Mouse (Mus musculus): ENCODE measurements around the gene Zfp157. TPM values are rescaled to one million over a fixed set of nuclear protein-coding genes. Genes with fewer than 3 reads are reported as not detected.
"Not testable (repeated sequence)": the region's sequence is repeated elsewhere in the genome, so short reads cannot be mapped to it uniquely, and the experiment has no call there.

Zfp157 gene
- 45.8 and 49.3 TPM in 2 replicates for polyA plus RNA-seq (2014; fragmentation: Nextera tagmentation; extraction: Ambion mirVana)

DNA sequence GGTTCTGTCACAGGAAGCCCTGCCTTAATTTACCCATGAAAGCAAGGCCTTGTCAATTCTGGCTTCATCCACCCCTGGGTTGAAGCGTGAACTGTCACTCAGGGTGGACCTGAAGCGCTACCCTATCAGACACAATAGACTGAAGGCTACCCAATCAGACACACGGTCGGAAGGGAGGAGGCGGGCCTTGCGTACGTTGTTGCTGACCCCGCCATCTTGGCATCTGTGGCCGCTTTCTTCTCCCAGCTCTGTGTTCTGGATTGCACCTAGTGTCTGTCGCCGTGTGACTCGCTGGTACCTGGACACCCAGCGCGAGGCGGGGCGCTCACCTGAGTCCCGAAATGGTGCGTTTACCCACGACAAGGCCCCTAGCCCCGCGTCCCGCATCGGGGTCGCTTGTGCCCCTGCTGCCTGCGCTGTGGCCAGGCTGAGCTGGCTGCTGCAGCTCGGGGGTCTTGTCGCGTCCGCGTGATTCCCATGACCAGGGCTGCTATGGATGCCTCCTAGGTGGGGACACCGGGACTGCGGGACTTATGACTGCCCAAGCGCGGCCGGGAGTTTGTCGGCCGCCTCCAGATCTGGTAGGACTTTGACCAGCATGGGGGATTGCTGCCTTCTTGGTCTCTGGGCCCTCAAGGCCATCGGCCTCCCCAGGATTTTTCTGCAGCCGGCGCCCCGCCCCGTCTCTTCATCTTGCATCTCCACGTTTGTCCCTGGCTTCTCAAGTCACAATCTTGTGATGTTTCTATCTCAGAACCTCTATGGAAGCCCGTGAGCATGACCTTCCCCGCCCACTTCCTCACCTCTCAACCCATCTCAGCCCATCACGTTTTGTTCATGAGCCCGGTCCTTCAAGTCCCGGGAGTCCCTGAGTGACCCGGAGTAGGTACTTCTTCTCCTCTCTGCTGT, at the start of gene Zfp157:
Gene Zfp157, plus strand, starts transcription at position 183 of the 909 bp plus-strand sequence.
- 0% methylated on average over 49 of the region's 49 CpGs for WGBS

DNA sequence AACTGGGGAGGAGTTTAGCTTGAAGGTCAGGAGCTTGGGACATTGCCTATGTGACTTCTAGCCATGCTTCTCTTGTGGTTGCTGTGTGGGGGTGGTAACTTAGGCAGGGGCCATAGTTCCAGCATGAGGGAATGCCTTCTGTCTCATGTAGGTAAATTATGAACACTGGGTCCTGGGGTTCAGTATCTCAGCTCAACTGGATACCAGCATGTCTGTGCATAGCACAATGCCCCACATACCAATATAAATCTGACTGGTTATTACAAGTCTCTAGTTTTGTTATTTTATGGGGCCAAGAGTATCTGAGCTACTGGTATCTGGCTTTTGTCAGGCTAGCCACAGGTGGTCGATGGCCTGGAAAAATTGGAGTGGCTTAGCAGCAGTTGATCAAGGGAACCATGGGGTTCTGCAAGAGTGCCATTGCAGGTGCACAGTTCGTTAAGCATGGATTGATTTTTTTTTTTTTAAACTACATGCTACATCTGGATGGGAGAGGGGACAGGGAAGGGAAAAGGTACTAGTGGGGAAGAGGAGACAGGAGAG, 43.4 kb upstream of the Zfp157 start:
- no peaks in the 10 kb centered on the region for H3K36me3 ChIP-seq (replicated peaks; ENCODE audit: control insufficient read depth, insufficient read depth, low read depth, low read length)
- H3K4me2 ChIP-seq (ENCODE audit: low read depth, low read length): no peak overlapping the region
- no peak overlapping the region for H3K27ac ChIP-seq (replicated peaks; ENCODE audit: low read depth, low read length)
- no peaks in the 10 kb centered on the region for H3K4me1 ChIP-seq (ENCODE audit: control insufficient read depth, insufficient read depth, low read length)
- no peak overlapping the region for H3K9ac ChIP-seq (replicated peaks; ENCODE audit: low read length)
- H3K4me3 ChIP-seq (ENCODE audit: low read depth, low read length): no peak overlapping the region
- H3K9me3 ChIP-seq (replicated peaks; ENCODE audit: control insufficient read depth, low read length): no peaks in the 10 kb centered on the region
- 59% methylated on average over 2 of the region's 2 CpGs for WGBS
- no peaks in the 10 kb centered on the region for H3K27me3 ChIP-seq (ENCODE audit: control insufficient read depth, insufficient read depth, low read length)
- DNase-seq (ENCODE audit: low spot score) (no peak), ATAC-seq (replicated peaks; ENCODE audit: insufficient number of reproducible peaks, low FRiP score, low TSS enrichment, low read depth) (no peak)

More for the DNA sequence above, at the start of gene Zfp157:
- Histone ChIP-seq H3K4me2 (ENCODE audit: low read depth, low read length) (peak within 1 kb of the TSS; percentile 34), H3K27me3 (ENCODE audit: control insufficient read depth, insufficient read depth, low read length) (no peaks in the 10 kb centered on the region), H3K4me3 (ENCODE audit: low read depth, low read length) (peak within 1 kb of the TSS; percentile 94), H3K9ac (replicated peaks; ENCODE audit: low read length) (peak within 1 kb of the TSS; percentile 99), H3K36me3 (replicated peaks; ENCODE audit: control insufficient read depth, insufficient read depth, low read depth, low read length) (peaks cover 7% of the 10 kb centered on the region), H3K27ac (replicated peaks; ENCODE audit: low read depth, low read length) (peak within 1 kb of the TSS; percentile 62), H3K9me3 (replicated peaks; ENCODE audit: control insufficient read depth, low read length) (no peaks in the 10 kb centered on the region), H3K4me1 (ENCODE audit: control insufficient read depth, insufficient read depth, low read length) (no peaks in the 10 kb centered on the region)
- ATAC-seq (replicated peaks; ENCODE audit: insufficient number of reproducible peaks, low FRiP score, low TSS enrichment, low read depth) (peak; percentile 100), DNase-seq (ENCODE audit: low spot score) (peak; percentile 97)

DNA sequence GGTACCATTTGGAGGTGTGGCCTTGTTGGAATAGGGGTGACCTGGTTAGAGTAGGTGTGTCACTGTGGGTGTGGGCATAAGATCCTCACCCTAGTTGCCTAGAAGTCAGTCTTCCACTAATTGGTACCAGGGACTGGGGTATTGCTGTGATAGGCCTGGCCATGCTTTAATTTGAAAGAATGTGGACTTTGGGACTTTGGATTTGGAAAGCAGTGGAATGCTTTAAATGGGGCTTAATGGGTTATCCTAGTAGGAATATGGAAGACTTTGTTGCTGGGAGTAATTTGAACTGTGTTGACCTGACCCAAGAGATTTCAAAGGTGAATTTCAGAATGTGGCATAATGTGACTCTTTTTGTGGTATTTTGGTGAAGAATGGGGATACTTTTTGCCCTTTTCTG, 40.8 kb upstream of the Zfp157 start:
- DNase-seq (ENCODE audit: low spot score): not testable (repeated sequence)

DNA sequence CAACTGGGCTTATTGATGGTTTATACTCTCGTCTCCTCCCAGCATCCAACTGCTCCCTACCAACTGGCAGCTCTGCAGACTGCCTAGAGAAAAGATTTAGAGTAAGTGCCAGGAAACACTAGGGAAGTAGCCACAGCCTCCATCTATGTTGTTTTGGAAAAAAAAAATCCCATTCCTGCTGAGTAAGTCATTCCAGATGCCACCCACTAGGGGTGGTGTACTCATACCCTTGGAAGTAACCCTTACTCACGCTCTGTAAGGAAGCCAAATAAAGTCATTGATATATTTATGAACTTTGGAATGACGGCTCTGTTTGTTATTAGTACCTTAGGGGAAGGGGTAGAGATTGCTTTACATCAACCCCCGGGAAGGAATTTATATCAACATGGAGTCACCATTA, 17.1 kb downstream of the Zfp157 start:
- ATAC-seq (replicated peaks; ENCODE audit: insufficient number of reproducible peaks, low FRiP score, low TSS enrichment, low read depth): no peak
- H3K36me3 ChIP-seq (replicated peaks; ENCODE audit: control insufficient read depth, insufficient read depth, low read depth, low read length): peaks cover 44% of the 10 kb centered on the region
- WGBS: 95% methylated on average over 4 of the region's 4 CpGs

More for the DNA sequence above, 40.8 kb upstream of the Zfp157 start:
- H3K9ac ChIP-seq (replicated peaks; ENCODE audit: low read length); H3K36me3 ChIP-seq (replicated peaks; ENCODE audit: control insufficient read depth, insufficient read depth, low read depth, low read length); H3K4me3 ChIP-seq (ENCODE audit: low read depth, low read length); H3K27ac ChIP-seq (replicated peaks; ENCODE audit: low read depth, low read length); H3K27me3 ChIP-seq (ENCODE audit: control insufficient read depth, insufficient read depth, low read length); ATAC-seq (replicated peaks; ENCODE audit: insufficient number of reproducible peaks, low FRiP score, low TSS enrichment, low read depth); H3K4me1 ChIP-seq (ENCODE audit: control insufficient read depth, insufficient read depth, low read length); H3K9me3 ChIP-seq (replicated peaks; ENCODE audit: control insufficient read depth, low read length); H3K4me2 ChIP-seq (ENCODE audit: low read depth, low read length): not testable (repeated sequence)

DNA sequence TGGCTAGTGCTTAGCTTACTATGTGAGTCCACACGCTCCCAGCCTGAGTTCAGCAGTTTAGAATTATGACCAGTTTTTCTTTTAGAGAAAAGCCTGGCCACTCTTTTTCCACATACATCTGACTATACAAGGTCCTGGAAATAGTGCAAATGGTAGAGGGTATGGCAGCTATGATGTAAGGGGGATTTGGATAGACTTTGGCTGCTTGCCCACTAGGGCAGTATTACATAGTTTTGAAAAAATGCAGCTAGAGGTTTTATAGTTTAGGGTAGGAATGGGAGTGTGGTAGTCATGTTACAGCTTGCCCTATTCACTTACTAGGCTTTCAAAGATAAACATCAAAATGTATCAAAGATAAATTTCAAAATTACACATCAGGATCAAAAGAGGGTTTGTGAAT, 17.8 kb downstream of the Zfp157 start:
- WGBS: 89% methylated on average over 1 of the region's 1 CpGs
- Histone ChIP-seq H3K27ac (replicated peaks; ENCODE audit: low read depth, low read length) (no peak overlapping the region), H3K36me3 (replicated peaks; ENCODE audit: control insufficient read depth, insufficient read depth, low read depth, low read length) (peaks cover 44% of the 10 kb centered on the region), H3K9ac (replicated peaks; ENCODE audit: low read length) (no peak overlapping the region), H3K4me2 (ENCODE audit: low read depth, low read length) (no peak overlapping the region), H3K27me3 (ENCODE audit: control insufficient read depth, insufficient read depth, low read length) (no peaks in the 10 kb centered on the region), H3K4me3 (ENCODE audit: low read depth, low read length) (no peak overlapping the region), H3K4me1 (ENCODE audit: control insufficient read depth, insufficient read depth, low read length) (no peaks in the 10 kb centered on the region), H3K9me3 (replicated peaks; ENCODE audit: control insufficient read depth, low read length) (peaks cover 10% of the 10 kb centered on the region)
- DNase-seq (ENCODE audit: low spot score) (no peak), ATAC-seq (replicated peaks; ENCODE audit: insufficient number of reproducible peaks, low FRiP score, low TSS enrichment, low read depth) (no peak)

More for the DNA sequence above, 17.1 kb downstream of the Zfp157 start:
- Histone ChIP-seq H3K4me1 (ENCODE audit: control insufficient read depth, insufficient read depth, low read length) (no peaks in the 10 kb centered on the region), H3K4me2 (ENCODE audit: low read depth, low read length) (no peak overlapping the region), H3K9me3 (replicated peaks; ENCODE audit: control insufficient read depth, low read length) (peaks cover 10% of the 10 kb centered on the region), H3K27me3 (ENCODE audit: control insufficient read depth, insufficient read depth, low read length) (no peaks in the 10 kb centered on the region), H3K9ac (replicated peaks; ENCODE audit: low read length) (no peak overlapping the region), H3K4me3 (ENCODE audit: low read depth, low read length) (no peak overlapping the region), H3K27ac (replicated peaks; ENCODE audit: low read depth, low read length) (no peak overlapping the region)
- DNase-seq (ENCODE audit: low spot score): no peak

DNA sequence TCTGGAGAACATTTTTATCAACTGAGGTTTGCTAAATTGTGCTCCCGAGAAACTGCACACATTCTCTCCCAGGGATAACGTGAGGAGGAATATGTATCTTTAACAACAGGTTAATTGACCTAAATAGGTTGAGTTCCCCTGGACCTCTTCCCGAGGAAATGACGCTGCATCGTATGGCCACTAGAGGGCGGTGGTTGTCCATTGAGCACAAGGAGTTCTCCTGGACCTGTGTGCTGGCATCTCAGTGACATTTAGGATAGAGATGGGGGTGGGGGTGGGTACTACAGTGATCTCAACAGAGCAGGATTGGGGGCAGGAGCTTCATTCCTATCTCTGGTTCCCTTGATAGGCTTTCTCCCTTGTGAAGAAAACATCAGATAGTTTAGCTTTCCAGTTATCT, 32.3 kb downstream of the Zfp157 start:
- no peaks in the 10 kb centered on the region for H3K27me3 ChIP-seq (ENCODE audit: control insufficient read depth, insufficient read depth, low read length)
- no peak overlapping the region for H3K9ac ChIP-seq (replicated peaks; ENCODE audit: low read length)
- H3K4me3 ChIP-seq (ENCODE audit: low read depth, low read length): no peak overlapping the region
- no peak overlapping the region for H3K4me2 ChIP-seq (ENCODE audit: low read depth, low read length)
- no peaks in the 10 kb centered on the region for H3K4me1 ChIP-seq (ENCODE audit: control insufficient read depth, insufficient read depth, low read length)
- no peak overlapping the region for H3K27ac ChIP-seq (replicated peaks; ENCODE audit: low read depth, low read length)
- H3K9me3 ChIP-seq (replicated peaks; ENCODE audit: control insufficient read depth, low read length): no peaks in the 10 kb centered on the region
- DNase-seq (ENCODE audit: low spot score) (peak; percentile 72), ATAC-seq (replicated peaks; ENCODE audit: insufficient number of reproducible peaks, low FRiP score, low TSS enrichment, low read depth) (no peak)
- no peaks in the 10 kb centered on the region for H3K36me3 ChIP-seq (replicated peaks; ENCODE audit: control insufficient read depth, insufficient read depth, low read depth, low read length)
- 29% methylated on average over 6 of the region's 6 CpGs for WGBS

DNA sequence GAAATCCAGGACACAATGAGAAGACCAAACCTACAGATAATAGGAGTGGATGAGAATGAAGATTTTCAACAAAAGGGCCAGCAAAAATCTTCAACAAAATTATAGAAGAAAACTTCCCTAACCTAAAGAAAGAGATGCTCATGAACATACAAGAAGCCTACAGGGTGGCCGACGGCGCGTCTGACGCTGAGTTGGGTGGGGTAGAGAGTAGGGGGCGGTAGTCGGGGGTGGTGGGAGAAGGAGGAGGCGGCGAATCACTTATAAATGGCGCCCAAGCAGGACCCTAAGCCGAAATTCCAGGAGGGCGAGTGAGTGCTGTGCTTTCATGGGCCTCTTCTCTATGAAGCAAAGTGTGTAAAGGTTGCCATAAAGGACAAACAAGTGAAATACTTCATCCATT, 63.3 kb downstream of the Zfp157 start:
- not testable (repeated sequence) for DNase-seq (ENCODE audit: low spot score); H3K4me1 ChIP-seq (ENCODE audit: control insufficient read depth, insufficient read depth, low read length); H3K27ac ChIP-seq (replicated peaks; ENCODE audit: low read depth, low read length); H3K9ac ChIP-seq (replicated peaks; ENCODE audit: low read length); H3K4me3 ChIP-seq (ENCODE audit: low read depth, low read length); H3K4me2 ChIP-seq (ENCODE audit: low read depth, low read length); H3K36me3 ChIP-seq (replicated peaks; ENCODE audit: control insufficient read depth, insufficient read depth, low read depth, low read length); H3K27me3 ChIP-seq (ENCODE audit: control insufficient read depth, insufficient read depth, low read length); H3K9me3 ChIP-seq (replicated peaks; ENCODE audit: control insufficient read depth, low read length); ATAC-seq (replicated peaks; ENCODE audit: insufficient number of reproducible peaks, low FRiP score, low TSS enrichment, low read depth)
- WGBS: 93% methylated on average over 11 of the region's 12 CpGs
